Mouse (Mus musculus) T-cell, adult 2 months (primary cell): Measurements from ENCODE around the gene Gstz1.
"Not testable (repeated sequence)": the region's sequence is repeated elsewhere in the genome, so short reads cannot be mapped to it uniquely, and the experiment has no call there.

Experiments used
- DNase-seq: peaks from one replicate; pipeline ENCODE4 v3.0.0; 2022; ENCODE audit warnings: low spot score

Gene Gstz1

DNA sequence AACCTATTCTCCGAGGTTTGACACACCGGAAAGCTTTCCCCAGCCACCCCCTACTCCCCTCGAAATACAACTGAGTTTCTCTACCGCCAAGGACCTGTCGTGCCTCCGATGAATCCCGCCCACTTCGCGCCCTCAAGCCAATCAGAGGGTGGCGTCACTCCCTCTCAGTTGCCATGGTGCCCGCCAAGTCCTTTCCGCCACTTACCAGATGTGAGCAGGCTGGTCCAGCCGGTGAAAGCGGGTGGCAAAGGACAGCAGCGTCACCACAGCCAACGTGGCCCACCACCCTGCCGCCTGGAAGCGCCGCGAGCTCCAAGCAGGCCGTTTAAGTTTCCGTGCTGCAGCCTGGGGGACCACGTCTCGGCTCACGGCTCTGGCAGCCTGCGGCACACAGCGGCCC, at the start of gene Gstz1:
TSS of gene Gstz1 (plus strand) at position 200 of the 400 bp plus-strand sequence.
- peak; percentile 86 for DNase-seq

DNA sequence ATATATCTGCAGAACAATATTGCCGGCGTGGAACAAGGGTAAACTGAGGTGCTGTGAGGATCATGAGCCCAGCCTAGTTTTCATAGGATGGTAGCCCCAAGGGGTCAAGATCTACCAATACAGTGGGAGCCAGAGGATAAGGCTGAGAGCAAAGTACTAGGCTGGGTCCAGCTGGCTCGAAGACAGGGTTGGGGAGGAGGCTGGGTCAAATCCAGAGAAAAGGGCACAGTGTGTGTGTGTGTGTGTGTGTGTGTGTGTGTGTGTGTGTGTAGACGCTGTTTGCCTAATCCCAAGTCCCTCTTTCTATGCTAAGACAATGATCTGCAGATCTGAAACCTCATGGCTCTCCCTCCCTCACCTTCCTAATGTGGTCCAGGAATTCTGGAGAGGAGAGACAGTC, 46.6 kb upstream of the Gstz1 start:
- no peak for DNase-seq

GRCm38 (mm10) chr12:87102165-87102631, 44.8 kb upstream of the Gstz1 start, which contains the start of gene Ngb:
Gene Ngb (minus strand): TSS chr12:87102539.
- DNase-seq: no peak

- no peak for DNase-seq
These were observed 43.5 kb upstream of the Gstz1 start for GRCm38 (mm10) chr12:87103471-87103870.

DNA sequence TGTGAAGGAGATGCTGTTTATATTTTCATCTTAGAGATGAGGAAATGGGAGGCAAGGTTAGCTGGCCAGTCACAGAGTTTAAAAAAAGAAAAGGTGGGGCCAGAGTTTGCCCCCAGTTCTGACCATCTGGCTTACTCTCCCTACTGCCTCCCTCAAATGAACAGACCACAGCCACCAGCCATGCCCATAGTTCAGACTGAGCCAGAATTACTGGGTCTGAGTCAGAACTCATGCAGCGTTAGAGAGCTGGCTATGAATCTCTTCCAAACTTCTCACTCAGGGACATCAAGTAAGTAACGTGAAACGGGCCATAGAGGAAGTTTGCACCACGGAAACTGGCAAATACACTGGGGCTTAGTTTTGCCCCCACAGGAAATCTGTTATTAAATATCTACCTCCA, 42.2 kb upstream of the Gstz1 start:
- no peak for DNase-seq

GRCm38 (mm10) chr12:87107357-87107977, 39.5 kb upstream of the Gstz1 start:
- DNase-seq: no peak

DNA sequence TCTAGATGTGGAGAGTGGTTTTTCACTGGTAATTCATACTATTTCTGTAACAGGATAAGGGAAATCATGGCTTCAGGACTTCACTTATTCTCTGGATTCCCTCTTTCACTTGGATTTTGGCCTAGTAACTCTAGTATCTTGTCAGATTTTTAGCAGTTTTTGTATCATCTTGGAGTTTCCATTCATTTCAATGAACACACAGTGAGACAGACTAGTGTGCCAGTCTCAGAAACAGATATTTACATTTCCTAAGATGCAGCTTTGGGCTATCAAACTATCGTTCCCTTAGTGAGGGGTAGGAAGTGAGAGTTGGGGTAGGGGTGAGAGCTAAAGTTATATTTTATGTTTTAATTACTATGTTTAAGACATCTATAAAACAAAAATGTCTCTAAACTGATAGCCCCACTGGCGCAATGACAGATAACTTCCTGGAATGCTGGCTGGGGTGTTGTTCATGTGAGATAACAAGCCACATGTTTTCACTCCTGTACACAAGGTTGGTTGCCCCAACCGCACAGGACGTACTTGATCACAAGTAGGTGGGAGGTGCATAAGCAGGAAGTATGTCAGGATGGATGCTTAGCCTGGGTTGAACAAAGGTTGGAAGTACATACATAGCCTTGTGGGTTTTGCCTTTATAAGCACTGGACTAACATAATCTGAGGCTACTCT, 24.9 kb upstream of the Gstz1 start:
- no peak for DNase-seq

- DNase-seq: no peak
These were observed 19.7 kb upstream of the Gstz1 start for GRCm38 (mm10) chr12:87127256-87127655.

- no peak for DNase-seq
These were observed 16.7 kb upstream of the Gstz1 start for GRCm38 (mm10) chr12:87130224-87130623.

- no peak for DNase-seq
These were observed 15.8 kb upstream of the Gstz1 start for GRCm38 (mm10) chr12:87131181-87131580.

DNA sequence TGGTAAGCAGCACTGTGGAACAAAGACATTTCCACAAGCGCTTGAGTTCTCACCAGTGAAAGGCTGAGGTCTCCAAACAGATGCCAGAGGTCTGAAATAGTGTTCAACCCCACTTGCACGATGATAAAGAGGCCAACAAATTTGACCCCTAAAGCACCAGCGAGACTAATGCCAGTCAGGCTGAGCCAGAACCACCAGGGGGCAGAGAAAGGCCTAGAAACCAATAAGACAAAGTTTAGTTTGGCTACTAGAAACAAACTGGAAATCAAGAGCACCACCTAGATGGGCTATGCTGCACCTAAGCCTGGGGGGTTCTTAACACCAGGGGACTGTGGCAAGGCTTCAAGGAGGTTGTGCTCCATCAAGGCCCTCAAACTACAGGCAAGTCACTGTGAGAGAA, 15.3 kb upstream of the Gstz1 start:
- DNase-seq: peak; percentile 2

GRCm38 (mm10) chr12:87132210-87132609, 14.8 kb upstream of the Gstz1 start:
- DNase-seq: no peak

DNA sequence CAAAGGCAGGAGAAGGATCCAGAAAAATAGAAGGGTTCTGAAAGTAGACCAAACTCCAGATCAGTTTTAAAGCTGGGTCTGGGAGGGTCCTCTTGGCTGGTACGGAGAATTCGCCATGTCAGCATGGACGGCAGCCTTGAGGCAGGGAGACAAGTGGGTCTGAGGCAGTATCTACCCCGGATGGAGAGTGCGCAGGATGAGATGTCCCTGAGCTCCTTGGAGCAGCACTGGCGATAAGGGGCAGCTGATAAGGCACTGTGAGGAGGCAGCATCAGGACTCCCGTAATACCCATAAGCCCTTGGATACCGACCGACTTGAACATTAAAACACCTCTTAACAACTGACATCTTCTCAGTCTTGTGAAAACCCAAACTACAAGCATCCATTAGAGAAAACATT, 14.2 kb upstream of the Gstz1 start:
- DNase-seq: no peak

DNA sequence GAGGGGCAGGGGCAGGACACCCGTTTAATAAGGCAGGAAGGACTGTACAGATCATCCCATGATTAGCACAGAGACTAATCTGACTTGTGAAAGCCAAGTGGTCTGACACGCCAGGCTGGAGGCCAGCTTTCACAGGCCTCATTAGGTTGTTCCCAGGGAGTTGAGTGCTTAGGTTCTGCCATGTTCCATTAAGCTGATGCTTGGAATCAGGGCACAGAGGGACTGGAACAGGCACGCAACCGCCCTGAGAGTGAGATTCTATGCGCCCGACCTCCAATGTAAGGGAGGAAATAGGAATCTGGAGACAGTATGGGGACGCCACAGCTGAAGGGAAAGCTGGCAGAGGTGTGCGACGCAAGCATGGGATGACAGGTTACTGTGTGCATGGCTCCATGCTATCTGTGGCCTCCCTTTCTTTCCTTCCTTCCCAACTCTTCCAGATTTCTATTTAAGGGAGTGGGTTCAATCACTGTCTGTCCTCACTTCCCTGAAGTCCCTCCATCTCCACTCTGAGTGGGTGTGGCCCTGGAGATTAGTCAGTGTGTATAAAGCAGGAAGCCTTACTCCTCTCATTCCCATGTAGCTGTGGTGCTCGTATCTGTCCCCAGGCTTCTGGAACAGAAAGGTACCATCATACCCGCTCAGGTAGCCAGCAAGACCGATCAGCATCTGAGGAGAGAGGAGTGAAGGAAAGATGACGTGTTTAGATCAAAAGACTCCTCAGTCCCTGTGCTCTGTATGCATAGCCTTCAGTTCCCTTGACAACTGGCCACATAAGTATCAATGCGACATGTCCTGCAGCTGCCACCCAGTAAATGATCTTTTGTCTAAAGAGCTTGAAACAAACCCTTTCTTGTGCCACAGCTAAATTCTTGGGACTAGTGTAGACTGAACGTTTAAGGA, 9.3 kb upstream of the Gstz1 start:
- no peak for DNase-seq

DNA sequence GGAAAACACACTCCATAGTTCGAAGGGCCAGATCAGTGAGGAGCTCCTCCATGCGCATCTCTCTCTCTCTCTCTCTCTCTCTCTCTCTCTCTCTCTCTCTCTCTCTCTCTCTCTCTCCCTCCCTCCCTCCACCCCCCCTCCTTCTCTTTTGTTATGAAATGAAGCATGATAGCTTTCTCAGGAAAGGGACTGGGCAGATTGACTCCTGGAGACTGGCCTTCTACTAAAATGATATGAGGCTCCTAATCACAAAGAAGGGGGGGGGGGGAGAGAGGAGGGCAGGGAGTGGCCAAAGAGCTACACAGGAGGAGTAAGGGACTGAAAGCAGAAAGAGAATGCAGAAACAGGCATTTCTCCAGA, 8.6 kb upstream of the Gstz1 start:
- no peak for DNase-seq

DNA sequence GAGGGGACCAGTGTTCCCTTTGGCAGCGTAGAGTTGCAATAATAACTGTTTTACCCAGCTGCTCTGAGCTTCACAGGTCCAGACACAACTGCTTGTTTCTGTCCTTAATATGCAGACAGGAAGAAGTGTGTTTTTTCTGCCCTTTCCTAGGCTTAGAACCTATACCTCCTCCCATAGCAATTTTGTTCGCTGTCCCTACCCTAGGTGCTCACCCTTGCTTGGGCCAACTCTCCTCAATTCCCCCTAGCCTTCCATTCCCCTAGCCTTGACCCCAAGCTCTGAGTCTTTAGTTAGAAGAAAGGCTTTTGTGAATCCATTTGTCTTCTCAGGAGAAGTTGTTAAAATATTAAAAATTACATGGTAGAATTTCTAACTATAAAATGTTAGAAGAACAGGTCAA, 8.2 kb upstream of the Gstz1 start:
- no peak for DNase-seq

- DNase-seq: no peak
These were observed 4.8 kb upstream of the Gstz1 start for GRCm38 (mm10) chr12:87142156-87142555.

GRCm38 (mm10) chr12:87147395-87148089, 577 bp downstream of the Gstz1 start, which contains the start of gene Pomt2:
Gene Pomt2 (minus strand): TSS chr12:87147968.
- peak; percentile 91 for DNase-seq

- no peak for DNase-seq
These were observed 1.2 kb downstream of the Gstz1 start for GRCm38 (mm10) chr12:87148136-87148535.

DNA sequence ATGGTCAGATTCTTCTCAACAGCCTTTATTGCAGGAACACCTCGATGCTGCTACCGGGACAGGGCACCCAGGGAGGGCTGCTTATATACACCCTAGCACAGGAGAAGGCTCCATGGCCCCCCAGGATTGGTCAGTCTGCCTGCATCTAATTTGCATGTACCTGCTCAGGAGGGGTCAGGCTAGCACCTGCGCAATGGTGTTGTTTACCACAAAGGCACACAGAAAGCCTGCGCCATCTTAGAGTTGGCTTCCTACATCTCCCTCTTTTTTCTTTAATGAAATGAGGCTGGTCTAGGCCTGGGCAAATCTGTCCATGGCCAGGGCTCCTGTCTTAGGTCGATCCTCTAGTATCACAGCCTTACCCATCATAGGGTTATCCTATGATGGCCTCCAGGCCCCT, 2.5 kb downstream of the Gstz1 start:
- no peak for DNase-seq

- DNase-seq: not testable (repeated sequence)
These were observed 7.5 kb downstream of the Gstz1 start for GRCm38 (mm10) chr12:87154448-87154847.

GRCm38 (mm10) chr12:87157361-87157760, 10.4 kb downstream of the Gstz1 start:
- DNase-seq: no peak
